Mouse (Mus musculus) cerebellum, postnatal 4 days (tissue): ENCODE results near the gene Zfp672.
A peak's percentile ranks its signal among the peaks of the same experiment; 100 is the strongest.
"Not testable (repeated sequence)": the region's sequence is repeated elsewhere in the genome, so short reads cannot be mapped to it uniquely, and the experiment has no call there.

ENCODE experiments used
- DNase-seq, 2 experiments: peaks; one replicate each; pipeline ENCODE4 v3.0.0; 2022; ENCODE audit warnings: low spot score in 2 of 2, mixed read lengths in 1 of 2

Gene Zfp672

GRCm38 (mm10) chr11:58324614-58325229 is 5.4 kb downstream of the Zfp672 start:
- no peak for DNase-seq

- no peak for DNase-seq
These were observed 6.4 kb downstream of the Zfp672 start for GRCm38 (mm10) chr11:58323570-58324340.

DNA sequence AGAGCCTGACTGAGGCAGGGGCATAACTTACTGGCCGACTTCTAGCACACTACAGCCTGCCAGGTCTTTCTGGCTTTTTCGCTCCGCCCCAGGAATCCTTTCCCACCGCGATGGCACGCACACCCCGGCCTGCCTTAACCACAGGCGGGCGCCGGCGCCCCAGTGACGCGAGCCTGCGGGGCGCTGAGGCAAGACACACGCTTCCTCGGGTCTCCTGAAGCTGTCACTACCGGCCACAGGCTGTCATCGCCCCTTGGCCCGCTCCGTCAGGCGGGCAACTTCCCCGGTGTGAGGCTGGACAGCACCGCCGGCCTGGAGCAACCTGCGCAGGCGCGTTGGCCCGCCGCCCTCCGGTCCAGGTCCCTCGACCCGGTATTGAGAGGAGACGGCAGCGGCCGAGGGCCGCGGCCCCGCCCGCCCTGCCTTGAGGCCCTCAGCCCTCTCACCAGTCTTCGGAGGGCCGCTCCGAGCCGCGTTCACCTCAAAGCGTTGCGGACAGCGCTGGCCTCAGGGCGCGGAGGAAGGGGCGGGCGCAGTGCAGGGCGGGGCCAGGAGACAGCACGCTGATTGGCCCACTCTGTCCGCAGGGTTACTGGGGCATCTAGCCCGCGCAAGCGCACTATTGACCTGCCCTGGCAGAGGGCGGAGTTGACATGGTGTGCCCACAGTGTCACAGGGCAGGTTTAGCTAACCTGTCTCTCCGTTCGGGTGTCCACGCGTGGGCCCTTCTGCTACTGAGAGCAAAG is 7.1 kb downstream of the Zfp672 start:
- DNase-seq = peak; percentile 90 to 96

DNA sequence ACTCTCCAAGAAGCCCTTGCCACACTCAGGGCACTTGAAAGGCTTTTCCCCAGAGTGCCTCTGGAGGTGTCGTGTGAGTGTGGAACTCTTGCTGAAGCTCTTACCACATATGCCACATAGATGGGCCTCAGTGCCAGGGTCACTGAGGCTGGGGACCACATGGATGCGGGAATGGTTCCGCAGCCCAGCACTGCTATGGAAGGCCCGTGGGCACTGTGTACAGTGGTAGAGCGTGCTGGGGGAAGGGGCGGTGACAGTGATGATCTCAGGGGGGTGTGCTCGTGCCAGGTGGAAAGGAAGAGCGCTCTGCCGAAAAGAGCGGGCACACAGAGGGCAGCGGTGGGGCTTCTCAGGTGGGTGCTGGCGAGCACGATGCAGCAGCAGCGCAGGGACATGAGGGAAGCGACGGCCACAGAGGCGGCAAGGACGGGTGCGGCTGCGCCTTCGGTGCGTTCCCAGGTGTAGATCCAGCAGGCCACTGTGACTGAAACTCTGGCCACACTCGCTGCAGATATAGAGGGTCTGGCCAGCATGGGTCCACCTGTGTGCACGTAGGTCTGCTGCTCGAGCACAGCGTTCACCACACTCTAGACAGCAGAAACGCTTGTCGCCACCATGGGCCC is 13.3 kb downstream of the Zfp672 start:
- DNase-seq = no peak

DNA sequence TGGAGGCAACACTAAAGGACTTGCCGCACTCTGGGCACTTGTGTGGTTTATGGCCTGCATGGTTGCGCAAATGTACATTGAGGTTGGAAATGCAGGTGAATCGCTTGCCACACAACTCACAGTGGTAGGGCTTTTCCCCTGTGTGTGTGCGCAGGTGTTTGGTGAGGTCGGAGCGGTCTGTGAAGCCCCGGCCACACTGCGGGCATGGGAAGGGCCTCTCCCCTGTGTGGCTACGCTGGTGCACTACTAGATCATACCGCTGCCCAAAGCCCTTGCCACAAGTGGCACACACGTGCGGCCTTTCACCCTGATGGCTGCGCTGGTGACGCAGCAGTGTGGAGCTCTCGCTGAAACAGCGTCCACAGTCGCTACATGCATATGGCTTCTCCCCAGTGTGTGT is 13.8 kb downstream of the Zfp672 start:
- no peak for DNase-seq

DNA sequence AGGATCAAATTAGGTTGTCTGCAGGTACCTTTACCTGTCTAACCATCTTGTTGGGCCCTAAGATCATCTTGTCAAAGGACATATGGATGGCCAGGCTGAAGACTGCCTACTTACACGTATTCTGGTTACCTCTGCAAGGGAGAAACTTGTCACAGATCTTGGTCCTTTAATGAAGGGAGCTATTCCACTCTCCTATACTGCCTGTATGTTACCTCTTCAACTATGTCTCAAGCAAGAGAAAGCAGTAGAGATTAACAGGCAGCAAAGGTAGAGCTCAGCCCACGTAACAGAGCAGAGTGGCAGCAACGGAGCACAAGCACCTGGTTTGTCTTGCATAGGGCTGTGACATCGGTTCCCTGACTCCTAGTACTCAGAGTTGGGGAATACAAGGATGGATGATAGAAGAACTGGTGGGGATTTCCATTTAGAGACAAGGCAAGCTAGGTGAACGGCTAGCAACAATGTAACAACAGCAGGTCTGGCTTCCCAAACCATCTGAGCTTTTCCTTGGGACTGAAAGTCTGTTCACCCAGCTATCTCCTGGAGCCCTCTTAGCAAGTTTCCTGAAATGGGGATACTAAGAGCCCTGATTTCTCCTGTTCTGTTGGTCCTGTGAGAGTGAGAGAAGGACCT is 14.5 kb downstream of the Zfp672 start:
- DNase-seq = no peak

DNA sequence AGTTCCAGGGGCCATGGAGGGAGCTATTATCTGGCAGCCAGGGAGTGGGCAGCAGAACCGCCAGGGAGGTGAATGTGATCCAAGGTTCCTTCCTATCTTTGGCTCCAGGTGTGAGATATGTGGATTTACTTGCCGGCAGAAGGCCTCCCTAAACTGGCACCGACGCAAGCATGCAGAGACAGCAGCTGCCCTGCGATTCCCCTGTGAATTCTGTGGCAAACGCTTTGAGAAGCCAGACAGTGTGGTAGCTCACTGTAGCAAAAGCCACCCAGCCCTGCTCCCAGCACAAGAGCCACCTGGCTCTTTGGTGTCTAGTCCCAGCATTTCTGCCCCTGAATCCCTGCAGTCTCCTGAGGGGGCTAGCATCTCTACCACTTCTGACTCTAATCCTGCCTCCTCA is 16.1 kb downstream of the Zfp672 start:
- DNase-seq = peak in 1 of 2 experiments; percentile 50

- no peak for DNase-seq
These were observed 21.5 kb downstream of the Zfp672 start for GRCm38 (mm10) chr11:58308661-58309060.

GRCm38 (mm10) chr11:58307411-58308080 is 22.6 kb downstream of the Zfp672 start:
- peak in 1 of 2 experiments; percentile 43 for DNase-seq

- DNase-seq = peak; percentile 92 to 94
These were observed 23.3 kb downstream of the Zfp672 start, which contains the start of gene Zfp692 for GRCm38 (mm10) chr11:58306860-58307308. Gene Zfp692 (plus strand): TSS chr11:58307069.

GRCm38 (mm10) chr11:58305299-58305698 is 24.8 kb downstream of the Zfp672 start:
- DNase-seq = not testable (repeated sequence)

- no peak for DNase-seq
These were observed 26.5 kb downstream of the Zfp672 start for GRCm38 (mm10) chr11:58303594-58303993.

- DNase-seq = no peak
These were observed 27.2 kb downstream of the Zfp672 start for GRCm38 (mm10) chr11:58302774-58303445.

- peak; percentile 96 to 98 for DNase-seq
These were observed 28.0 kb downstream of the Zfp672 start for GRCm38 (mm10) chr11:58301837-58302754.

DNA sequence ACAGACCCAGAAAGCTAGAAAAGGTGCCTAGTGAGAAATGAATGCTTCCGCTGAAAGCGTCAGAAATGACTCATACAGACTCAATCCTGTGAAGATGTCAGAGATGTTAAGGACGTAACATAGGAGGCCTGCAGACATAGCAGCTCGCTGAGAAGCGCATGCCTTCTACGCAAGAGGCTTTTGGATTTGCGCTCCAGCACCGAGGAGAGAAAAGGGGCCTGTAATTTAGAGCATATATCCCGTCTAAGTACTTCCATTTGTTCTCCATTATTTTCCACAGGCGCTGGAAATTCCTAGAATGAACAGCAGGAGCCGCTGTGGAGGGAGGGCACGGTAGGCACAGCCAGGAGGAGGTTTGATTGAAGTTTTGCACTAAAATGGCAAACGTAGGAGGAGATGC is 29.1 kb downstream of the Zfp672 start:
- peak; percentile 60 to 81 for DNase-seq

DNA sequence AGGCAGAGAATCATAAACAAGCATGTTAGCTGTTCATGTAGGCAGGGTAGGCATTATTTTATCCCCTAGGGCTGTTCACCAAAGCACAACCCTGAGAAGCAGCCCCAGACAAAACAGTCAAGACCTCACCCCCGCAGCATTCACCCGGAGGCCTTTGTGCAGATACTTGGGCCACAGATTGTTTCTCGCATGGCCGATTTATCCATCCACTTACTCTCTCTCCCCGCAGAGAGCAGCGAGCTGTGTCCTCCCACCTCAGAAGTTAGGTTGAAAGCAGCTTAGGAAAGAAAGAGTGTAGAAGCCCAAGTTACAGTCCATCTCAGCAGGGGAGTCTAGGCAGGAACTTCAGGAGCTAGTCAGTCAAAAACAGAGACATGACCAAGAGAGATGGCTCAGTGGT is 32.7 kb downstream of the Zfp672 start:
- DNase-seq = no peak

- DNase-seq = no peak
These were observed 37.3 kb downstream of the Zfp672 start for GRCm38 (mm10) chr11:58292791-58293190.

- DNase-seq = no peak
These were observed 39.3 kb downstream of the Zfp672 start for GRCm38 (mm10) chr11:58290812-58291211.

DNA sequence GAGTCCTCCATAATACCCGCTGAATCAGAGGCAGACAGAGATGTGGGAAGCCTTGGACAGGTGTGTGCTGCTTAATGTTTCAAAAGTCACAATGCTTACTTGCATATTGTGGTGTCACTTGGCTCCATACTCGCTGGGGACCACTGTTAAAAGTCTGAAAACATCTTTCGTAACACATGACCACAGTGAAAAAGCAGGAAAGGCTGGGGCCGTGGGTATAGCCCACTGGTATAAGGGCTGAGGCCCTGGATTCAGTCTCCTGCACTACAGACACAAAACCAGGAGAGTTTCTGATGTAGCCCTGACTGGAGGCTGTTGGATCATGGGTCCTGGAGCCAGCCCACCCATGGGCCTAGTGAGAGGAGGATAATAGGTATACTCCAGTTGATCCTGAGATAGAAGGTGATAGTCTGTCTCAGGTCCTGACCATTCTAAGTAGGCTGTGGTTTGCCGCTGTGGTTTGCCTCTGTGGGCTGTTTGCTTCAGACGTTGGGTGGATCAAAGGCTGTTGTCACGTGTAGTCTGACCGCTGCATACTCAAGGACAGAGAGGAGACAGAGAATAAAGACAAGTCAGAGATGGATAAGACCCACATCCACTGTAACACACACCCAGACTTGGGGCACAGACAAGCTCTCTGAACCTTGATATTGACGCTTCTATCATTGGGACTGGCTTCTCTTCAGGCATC is 40.0 kb downstream of the Zfp672 start:
- DNase-seq = no peak
